Mouse (Mus musculus) urinary bladder, postnatal 4 days (tissue): ENCODE results near the gene Gnao1.

Source experiments
- DNase-seq, 2 experiments: peaks; one replicate each; pipeline ENCODE4 v3.0.0; 2021 to 2022; ENCODE audit warnings: low spot score in 2 of 2

Gene Gnao1

DNA sequence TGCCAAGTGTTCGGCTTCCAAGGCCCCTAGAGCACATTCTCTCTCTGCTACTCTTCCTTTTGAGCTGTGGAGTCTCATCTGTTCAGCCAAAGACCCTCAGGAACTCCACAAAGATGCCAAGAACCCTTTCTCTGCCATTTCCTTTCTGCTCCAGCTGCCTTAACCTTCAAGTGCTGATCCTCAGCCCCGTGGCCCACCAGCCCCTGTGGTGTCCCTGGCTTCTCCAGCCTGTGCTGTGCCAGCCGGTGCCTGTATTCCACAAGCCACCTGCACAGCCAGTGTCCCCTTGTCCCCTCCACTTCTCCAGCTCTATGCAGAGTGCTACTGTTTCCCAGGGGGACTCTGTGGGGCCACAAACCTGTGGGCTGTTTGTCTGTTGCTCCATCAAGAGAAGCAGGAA, 83.8 kb downstream of the Gnao1 start:
- DNase-seq: no peak

DNA sequence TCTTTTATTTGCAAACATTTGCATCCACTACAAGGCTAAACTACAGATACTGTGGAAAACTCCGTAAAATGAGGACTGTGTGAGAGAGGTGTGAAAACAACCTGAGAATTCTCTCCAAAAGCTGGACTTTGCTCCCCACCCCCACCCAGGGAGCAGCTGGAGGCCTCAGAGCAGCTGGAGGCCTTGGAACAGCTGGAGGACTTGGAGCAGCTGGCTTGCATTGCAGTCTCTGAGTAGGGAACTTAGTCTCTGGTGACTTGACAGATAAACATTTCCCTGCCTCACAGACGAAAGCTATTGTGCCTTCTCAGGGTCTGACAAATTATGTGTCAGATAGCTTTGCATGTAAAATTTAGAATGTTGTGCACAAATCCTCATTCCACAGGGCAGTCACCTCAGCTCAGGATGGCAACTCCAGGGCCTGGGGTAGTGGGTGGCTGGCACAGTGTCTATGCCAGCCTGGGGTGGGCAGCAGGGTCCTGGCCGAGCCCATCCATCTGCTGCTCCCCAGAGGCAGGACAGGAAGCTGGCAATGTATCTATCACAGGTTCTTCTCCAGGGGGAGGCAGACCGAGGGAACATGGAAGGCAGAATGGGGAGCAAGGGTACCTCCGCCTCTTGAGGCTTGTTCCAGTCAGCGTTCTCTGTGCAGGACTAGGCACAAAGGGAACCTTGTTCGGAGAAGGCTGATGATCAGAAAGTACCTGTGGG, 87.2 kb downstream of the Gnao1 start:
- DNase-seq: no peak

DNA sequence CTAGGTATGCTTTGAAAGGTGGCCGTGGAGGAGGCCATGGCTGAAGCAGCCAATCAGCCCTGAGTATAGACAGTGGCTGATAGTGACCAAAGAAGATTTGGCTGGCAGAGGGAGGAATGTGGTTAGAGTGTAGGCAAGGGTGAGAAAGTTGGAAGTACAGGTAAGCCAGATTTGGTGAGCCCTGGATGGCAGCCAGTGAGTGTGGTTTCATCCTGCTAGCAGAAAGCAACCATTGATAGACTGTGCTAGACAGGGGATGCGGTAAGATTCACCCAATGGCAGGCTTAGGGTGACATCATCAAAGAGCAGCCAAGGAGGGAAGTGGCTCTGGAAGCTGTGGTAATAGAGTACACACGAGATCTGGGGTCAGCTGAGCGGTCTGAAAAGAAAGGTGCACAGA, 88.8 kb downstream of the Gnao1 start:
- no peak for DNase-seq

DNA sequence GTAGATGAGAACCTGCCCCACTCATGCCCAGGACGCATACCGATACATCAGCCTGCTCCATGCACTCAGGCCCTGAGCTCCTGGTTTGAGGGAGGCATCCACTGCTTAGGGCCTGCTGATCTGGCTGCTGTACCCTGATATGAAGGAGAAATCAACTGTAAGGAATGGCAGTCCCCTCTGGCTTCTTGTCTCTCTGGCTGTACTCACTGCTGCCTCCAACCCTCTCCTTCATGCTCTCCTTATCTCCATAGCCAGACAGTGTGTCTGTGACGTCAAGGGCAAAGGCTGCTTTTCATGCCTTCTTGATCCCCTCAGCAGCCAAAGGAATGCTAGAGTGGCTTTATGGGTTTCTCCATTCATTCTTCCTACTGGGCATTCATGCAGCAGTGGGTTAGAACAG, 92.3 kb downstream of the Gnao1 start:
- DNase-seq: no peak

DNA sequence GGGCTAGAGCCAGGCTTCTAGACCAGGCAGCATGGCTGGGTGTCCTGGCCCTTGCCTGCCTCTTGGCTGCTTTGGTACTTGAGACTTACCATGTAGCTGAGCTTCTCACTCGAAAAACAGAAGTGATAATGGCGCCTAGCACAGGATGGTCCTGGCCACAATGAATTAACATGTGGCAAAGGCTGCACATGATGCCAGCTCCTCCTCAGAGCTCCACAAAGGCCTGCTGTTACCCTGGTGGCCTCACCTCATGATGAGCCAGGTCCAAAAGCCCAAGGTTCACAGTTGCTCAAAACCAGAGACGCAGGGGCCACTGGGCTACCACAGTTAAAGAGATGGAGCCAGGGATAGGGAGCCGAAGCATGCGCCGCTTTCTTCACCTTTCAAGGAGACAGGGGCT, 97.2 kb downstream of the Gnao1 start:
- no peak for DNase-seq

DNA sequence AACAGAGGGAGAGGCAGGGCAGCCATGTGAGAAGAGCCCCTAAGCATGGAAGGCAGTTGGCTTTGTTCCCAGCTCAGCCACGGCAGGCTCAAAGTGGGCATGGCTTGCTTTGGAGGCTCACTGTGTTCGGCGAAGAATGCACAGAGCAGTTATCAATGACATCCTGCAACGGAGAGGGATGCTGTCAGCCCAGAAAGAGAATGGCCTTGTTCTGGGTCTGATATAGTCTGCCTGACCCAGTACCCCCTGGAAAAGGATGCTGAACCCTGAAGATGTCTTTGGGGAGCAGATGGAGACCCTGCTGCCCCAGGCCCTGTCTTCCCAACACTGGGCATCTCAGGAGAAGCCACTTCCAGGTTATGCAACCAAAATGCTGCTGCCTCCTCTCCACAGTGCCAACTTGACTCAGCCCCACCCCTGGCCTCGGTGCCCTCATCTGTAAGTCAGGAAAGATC, 98.2 kb downstream of the Gnao1 start:
- no peak for DNase-seq

DNA sequence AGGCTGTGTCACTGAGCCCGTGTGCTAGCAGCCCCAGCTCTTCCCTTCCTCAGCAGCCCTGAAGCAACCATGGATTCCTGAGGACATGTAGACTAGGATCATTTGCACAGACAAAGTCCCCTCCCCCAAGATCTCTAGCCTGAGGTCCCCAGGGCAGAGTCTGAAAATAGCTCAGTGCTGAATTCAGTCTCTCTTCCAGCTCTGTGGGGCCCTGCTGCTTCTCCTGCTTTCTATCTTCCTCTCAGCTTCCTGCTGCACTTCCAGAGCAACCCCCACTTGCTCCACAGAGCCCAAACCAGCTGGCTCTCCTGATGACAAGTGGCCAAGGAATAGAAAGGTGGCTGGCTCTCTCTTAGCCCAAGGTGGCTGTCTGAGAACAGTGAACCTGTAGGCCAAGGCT, 98.8 kb downstream of the Gnao1 start:
- DNase-seq: no peak

DNA sequence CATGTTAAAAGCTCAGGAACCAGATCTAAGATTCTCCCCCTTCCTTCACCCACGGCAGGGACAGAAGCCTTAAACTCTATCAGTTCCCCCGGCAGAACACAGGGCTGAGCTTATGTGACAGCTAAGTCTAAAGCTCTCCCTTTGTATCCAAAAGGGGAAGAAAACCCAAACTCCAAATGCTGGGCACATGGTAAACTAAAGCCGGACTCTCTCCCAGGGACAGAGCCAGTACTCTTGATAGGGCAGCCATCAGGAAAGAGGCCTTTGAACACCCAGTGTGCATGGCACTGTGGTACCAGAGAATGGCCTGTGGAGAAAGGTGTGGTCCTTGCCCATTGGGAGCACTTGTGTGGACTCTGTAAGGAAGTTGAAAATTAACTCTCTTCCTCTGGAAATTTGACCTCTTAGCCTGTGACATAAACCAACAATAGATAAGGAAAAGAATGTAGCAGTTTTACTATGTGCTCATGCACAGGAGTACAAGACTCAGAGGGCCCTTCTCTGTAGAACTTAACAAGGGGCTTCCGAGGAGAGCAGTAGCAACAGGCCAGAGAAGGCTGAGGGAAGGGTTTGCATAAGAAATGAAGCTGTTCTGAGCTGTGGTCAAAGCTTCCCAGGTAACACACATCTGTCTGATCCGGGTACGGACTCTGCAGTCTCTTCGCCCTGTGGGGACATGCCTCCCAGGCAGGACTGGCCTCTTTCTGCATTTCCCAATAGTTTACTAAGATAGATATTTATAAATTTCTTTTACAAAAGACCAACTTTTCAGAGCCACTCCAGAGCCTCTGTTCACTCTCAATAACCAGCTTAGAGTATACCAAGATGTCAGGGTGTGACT, 102.2 kb downstream of the Gnao1 start:
- DNase-seq: no peak

DNA sequence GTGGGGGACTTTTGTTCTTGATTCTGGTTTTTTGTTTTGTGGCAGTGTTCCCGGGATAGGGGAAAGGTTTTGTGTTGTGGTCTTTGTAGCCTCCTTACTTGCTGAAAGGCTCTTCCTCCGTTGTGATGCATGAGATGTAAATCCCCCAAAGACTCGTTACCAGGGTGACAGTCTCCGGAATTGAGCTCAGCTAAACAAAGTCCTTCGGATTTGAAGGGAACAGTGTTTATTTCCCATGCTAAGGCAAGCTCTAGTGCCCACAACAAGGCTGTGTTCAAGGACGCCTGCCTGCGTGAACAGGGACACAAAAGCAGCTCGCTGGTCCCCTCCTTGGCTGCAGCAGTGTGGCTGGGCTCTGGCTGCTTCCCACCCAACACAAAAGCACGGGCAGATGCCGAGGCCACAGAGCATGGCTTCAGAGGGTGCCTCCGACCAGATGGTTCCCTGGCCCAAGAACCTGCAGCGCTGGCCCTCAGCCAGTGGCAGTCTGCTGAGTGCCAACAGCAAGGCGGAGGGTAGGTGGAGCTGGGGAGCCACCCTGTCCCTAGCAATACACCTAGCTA, 108.2 kb downstream of the Gnao1 start:
- no peak for DNase-seq

DNA sequence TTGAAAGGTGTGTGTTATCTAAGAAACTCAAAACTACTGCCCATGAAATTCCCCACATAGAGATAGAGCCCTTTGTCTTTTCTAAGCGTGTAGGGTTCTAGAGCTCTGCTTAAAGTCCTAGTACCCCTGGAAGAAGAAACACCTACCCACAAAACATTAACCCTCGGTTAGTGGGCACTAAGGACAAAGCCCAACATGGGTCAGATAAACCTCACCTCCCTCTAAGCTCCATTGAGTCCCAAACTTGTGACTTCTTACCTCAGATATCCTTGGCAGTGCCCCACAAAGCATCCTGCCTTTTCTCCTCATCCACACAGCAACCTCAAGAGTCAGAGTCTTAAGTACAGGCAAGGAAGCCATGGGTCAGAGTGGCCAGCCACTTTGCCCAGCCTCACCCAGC, 108.8 kb downstream of the Gnao1 start:
- DNase-seq: no peak

DNA sequence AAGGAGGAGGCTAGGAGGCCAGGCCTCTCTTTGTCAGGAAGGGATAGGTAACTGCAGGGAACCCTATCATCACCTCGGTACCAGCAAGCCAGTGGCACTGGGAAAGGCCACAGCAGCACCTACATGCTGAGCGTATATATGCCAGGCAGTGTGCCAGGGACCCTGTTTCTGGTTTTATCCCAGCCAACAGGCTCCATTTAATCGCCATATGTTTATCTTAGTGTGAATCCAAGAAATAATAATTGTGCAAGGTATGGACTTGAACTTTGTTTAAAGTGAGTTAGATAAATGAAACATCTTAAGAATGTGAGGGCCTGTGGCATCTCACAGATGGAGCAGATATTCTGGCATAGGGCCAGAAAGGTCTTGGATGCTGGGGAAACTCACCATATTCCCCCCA, 109.7 kb downstream of the Gnao1 start:
- no peak for DNase-seq

DNA sequence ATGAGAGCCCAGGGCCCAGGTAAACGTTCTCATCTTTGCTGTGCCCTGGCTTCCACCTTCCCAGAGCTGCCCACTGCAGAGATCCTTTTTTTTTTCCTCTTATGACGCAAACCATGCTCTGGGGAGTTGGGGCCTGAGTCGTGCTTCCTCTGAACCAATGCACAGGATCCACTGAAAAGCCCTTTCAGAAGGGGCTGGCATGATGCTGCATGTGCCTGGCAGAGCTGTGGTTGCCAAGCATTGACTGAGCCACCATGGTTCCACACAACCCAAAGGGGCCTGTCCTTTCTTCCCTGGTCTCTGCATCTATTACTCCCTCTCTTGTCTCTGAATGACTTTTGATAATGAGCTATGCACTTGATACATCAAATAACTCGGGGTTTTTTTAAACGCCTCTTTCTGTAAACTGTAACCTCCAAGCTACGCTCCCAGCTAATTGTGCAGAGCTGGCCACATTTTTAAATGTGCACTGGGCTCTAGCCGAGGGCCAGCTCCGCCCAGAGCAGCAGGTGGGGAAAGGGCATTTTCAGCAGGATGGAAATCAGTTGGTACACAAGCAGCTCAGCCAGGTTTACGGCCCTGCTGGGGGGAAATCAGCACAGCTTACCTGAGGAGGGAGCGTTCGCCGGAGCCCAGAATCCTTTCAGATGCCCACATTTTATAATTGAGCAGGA, 110.3 kb downstream of the Gnao1 start:
- DNase-seq: no peak

DNA sequence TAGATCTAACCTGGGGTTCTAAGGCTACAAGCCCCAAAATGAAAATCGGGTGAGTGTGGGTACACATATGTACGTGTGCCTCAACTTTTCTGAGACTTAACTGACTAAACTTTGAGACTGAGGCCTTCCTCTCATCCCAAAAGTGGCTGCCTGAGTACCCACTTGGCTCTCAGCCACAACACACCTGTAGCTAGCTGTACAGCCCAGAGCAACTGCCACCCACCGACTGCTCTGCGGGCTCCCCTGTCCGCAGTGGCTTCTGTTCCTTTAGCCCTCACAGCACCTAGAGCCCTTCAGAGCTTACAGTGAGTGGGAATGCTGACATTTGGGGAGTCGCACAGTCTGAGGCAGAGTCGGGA, 110.8 kb downstream of the Gnao1 start:
- DNase-seq: no peak

DNA sequence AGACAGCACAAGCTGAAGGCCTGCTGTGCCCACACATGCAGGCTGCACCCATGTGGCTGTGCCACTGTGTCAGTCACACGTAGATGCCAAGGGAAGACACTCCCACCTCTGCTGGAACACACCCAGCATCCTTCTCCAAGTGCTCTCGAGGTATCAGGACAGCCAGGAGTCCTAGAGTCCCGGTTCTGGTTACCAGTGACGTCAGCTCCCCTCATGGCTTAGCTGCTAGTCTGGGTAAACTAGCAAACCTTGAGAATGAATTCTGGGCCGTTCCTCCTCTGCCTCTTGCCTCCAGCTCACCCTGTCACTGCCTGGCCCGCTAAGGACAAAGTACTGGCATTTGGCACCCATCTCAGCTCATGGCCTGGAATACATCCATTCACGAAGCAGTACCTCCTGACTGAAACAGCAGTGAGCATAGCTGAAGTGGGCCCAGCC, 114.2 kb downstream of the Gnao1 start:
- DNase-seq: no peak

DNA sequence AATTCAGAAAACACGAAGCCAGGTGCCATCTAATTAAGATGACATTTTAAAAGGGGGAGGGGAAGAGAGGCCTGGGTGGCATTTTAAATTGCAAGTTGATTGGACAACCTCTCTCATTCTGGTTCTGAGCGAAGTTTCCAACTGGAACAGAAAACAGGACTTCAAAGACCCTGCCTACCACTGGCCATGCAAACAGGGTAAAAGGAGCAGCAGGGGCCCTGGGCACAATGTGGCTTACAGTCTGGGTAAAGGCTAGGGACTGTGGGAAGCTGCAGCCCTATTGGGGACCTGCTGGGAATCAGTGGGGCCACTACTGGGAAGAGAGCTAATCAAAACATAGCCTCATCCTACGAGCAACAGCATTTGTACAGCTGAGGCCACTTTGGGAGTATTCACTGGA, 115.7 kb downstream of the Gnao1 start:
- no peak for DNase-seq

DNA sequence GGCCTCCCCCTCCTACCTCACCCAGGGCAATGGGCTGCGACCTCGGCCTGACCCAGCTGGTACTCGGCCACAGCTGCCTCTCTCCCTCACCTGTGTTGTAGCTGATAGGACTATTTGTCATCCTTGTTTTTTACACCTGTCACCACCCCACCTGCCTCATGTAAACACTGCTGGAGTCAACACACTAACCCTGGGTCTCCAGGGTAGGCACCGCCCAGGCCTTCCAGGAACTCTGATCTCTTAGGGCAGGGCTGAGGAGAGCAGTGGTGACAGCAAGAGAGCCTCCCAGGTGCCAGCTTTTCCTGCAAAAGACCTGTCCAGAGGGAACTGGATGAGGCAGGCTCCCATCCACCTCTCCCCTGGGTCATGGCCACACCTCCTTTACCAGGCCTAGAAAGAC, 119.5 kb downstream of the Gnao1 start:
- DNase-seq: no peak

DNA sequence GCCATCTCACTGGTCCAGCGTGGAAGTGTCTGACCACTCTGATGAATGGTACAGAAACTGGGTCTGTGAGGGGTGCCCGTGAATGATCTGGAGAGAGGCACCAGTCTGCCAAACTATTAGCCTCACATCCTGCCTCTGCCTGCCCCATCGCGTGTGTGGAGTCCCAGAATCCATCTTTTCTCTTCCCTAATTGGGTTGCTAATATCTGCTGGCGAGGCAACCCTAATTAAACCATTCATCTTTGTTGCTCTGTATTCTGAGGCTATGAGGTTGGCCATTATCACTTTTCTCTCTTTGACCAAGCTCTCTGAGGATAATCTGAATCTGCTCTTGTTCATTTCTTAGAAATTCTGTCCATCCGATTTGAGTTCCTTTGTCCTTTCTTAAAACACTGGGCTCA, 121.6 kb downstream of the Gnao1 start:
- no peak for DNase-seq

DNA sequence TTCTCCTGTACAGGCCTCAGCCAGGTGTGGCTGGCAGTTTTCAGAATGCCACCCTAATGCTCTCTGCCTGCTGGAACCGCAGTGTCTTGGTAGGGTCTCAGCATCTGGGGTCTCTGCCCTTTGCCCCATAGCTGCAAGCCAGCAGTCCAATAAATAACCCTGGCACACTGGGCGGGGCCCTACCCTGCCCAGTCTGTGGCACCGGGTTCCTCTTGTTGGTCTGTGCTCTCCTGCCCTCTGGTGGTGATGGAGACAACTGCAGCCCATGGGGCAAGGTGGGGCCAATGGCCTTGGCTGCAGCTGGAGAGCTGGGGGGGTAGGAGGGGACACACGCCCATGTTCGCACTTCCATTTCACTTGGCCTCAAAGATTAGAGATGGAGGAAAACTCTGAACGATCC, 123.1 kb downstream of the Gnao1 start:
- DNase-seq: peak; percentile 56 to 74

DNA sequence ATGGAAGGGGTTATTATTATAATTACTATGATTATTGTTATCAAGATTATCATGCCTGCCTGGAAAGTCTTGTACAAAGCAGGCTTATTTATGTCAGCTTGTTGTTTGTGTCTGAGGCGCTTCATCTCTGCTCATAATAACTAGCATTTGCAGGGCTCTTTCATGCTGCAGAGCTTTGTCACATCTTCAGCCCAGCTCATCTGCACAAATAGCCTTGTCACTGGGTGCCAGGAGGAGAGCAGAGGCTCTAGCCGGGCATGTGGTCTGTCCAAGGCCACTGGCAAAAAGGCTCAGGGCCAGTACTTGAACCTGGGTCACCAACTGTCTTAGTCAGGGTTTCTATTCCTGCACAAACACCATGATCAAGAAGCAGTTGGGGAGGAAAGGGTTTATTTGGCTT, 123.5 kb downstream of the Gnao1 start:
- DNase-seq: no peak

DNA sequence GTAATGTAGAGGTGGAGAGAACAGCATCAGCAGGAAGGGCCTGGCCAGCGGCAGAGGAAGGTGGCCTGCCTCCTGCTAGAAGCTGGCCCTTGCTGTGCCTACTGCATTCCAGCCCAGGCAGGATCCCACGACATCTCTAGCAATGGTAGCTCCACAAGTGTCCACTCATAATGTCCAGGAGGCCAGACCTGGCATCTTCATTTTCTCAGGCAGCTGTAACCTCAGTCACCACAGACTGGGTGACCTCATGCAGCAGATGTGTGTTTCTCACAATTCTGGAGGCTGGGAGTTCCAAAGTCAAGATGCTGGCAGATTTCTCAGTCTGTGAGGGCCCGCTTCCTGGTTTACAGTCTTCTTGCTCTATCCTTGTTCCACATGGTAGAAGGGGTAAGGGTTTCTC, 128.4 kb downstream of the Gnao1 start:
- no peak for DNase-seq

DNA sequence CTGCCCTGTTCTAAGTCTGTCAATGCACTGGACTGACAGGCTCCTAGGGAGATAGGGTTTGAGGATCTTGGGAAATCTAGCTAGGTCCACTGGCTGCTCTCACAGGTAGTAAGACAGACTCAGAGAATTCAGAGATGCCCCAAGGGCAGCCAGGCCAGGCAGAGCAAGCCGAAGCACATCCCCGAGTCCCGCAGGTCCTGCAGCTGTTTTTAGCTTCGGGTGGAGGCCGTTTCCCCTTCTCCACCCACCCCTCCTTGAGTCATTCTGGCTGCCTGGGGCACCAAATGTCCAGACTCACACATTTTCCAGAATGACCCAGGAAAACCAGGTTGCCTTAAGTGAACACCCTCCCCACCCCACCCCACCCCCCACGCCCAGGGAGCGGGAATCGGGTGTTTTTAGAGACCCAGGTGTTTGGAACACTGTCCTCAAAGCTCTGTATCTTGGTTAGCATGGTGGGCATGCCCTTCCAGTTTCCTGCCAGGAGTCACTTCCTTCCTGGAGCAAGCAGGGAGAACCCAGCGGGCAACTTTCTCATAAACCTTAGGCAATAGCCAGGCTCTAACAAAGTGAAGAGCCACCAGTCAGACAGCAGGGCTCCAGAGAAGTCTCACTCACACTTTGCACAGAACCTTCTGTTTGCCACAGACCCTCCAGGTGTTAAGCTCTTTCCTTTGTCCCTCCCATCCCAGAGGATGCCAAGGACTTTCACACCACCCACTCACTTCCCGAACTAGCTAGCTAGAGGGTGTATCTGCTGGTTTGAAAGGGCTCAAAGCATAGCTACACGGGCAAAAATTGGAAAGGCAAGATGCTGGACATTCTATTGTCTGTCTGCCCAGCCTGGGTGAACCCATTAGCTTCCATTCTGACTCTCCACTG, 131.0 kb downstream of the Gnao1 start:
- no peak for DNase-seq
